Mouse (Mus musculus) forebrain, embryonic 12.5 days (tissue): ENCODE measurements at regions not wholly inside any gene's neighbourhood (a gene's known extent, or its start where the extent isn't known, plus 50 kb on each side); places are given as distances from the start of the nearest gene placed in this dataset.

Experiments
- ATAC-seq: fragments of 200-750 bp; cut with Nextera tagmentation; 2 replicates; pipeline ENCODE4 v1.8.0; 2017; ENCODE audit warnings: moderate TSS enrichment; ENCODE audit not compliant: low FRiP score
- H3K27ac ChIP-seq: fragments of 300-500 bp; sonication (generic); 2 replicates; pipeline ENCODE4 v1.5.1; 2016; ENCODE audit warnings: mild to moderate bottlenecking
- H3K27me3 ChIP-seq: fragments of 300-500 bp; sonication (generic); 2 replicates; pipeline ENCODE4 v1.6.1; 2016; ENCODE audit warnings: mild to moderate bottlenecking
- H3K36me3 ChIP-seq: fragments of 300-500 bp; sonication (generic); replicated peaks from 2 replicates; pipeline ENCODE4 v1.6.1; 2016; ENCODE audit warnings: mild to moderate bottlenecking
- H3K4me1 ChIP-seq: fragments of 300-500 bp; sonication (generic); 2 replicates; pipeline ENCODE4 v1.6.1; 2016
- H3K4me2 ChIP-seq: fragments of 300-500 bp; sonication (generic); 2 replicates; pipeline ENCODE4 v1.6.1; 2016; ENCODE audit warnings: mild to moderate bottlenecking, moderate library complexity
- H3K4me3 ChIP-seq: fragments of 300-500 bp; sonication (generic); replicated peaks from 2 replicates; pipeline ENCODE4 v1.5.1; 2016; ENCODE audit warnings: mild to moderate bottlenecking
- H3K9ac ChIP-seq: fragments of 300-500 bp; sonication (generic); 2 replicates; pipeline ENCODE4 v1.6.1; 2016; ENCODE audit warnings: mild to moderate bottlenecking
- H3K9me3 ChIP-seq: fragments of 300-500 bp; sonication (generic); 2 replicates; pipeline ENCODE4 v1.6.1; 2016
- WGBS: fragments of 180-500 bp; shearing (Covaris S2); methylation state at CpG from one replicate; pipeline ENCODE4 v1.1.7; 2016; 5-methylcytosine and 5-hydroxymethylcytosine counted together

- 4% methylated on average over 2 of the region's 2 CpGs for WGBS
- peaks cover 45% of the 10 kb centered on the region for H3K4me1 ChIP-seq
- peak overlapping the region; percentile 22 for H3K4me2 ChIP-seq
- no peak overlapping the region for H3K4me3 ChIP-seq
- peak overlapping the region; percentile 76 for H3K27ac ChIP-seq
- no peaks in the 10 kb centered on the region for H3K27me3 ChIP-seq
- H3K9ac ChIP-seq, result 0 out of 2 replicates have a peak overlapping the region, but pooled peaks have one; percentile 8
- ATAC-seq, result peak; percentile 90
- 0 out of 2 replicates have a peak, but pooled peaks cover 3% of the 10 kb centered on the region for H3K9me3 ChIP-seq
- H3K36me3 ChIP-seq, result no peaks in the 10 kb centered on the region
These were observed 69.5 kb downstream of the Ephb3 start for GRCm38 (mm10) chr16:21274012-21274528.

GRCm38 (mm10) chr16:21277789-21278342 is 73.3 kb downstream of the Ephb3 start:
- Histone ChIP-seq H3K4me1 (peaks cover 32% of the 10 kb centered on the region), H3K9me3 (0 out of 2 replicates have a peak, but pooled peaks cover 3% of the 10 kb centered on the region), H3K4me3 (no peak overlapping the region), H3K9ac (no peak overlapping the region), H3K36me3 (no peaks in the 10 kb centered on the region), H3K4me2 (no peak overlapping the region), H3K27ac (no peak overlapping the region), H3K27me3 (peaks cover 22% of the 10 kb centered on the region)
- no peak for ATAC-seq
- 80% methylated on average over 11 of the region's 11 CpGs for WGBS

- WGBS, result 97% methylated on average over 7 of the region's 7 CpGs
These were observed 73.8 kb downstream of the Ephb3 start for GRCm38 (mm10) chr16:21278387-21278786.

GRCm38 (mm10) chr16:21280200-21280627 is 75.7 kb downstream of the Ephb3 start:
- H3K4me1 ChIP-seq, result peaks cover 11% of the 10 kb centered on the region
- ATAC-seq, result no peak
- H3K9ac ChIP-seq, result no peak overlapping the region
- no peak overlapping the region for H3K4me3 ChIP-seq
- no peak overlapping the region for H3K4me2 ChIP-seq
- 0 out of 2 replicates have a peak, but pooled peaks cover 3% of the 10 kb centered on the region for H3K9me3 ChIP-seq
- H3K27ac ChIP-seq, result no peak overlapping the region
- H3K27me3 ChIP-seq, result peaks cover 35% of the 10 kb centered on the region
- no peaks in the 10 kb centered on the region for H3K36me3 ChIP-seq
- WGBS, result 85% methylated on average over 4 of the region's 4 CpGs

More at GRCm38 (mm10) chr16:21278387-21278786, 73.8 kb downstream of the Ephb3 start:
- no peak overlapping the region for H3K27ac ChIP-seq
- H3K9me3 ChIP-seq, result 0 out of 2 replicates have a peak, but pooled peaks cover 3% of the 10 kb centered on the region
- no peak overlapping the region for H3K9ac ChIP-seq
- no peak overlapping the region for H3K4me3 ChIP-seq
- H3K27me3 ChIP-seq, result peaks cover 27% of the 10 kb centered on the region
- ATAC-seq, result no peak
- H3K4me2 ChIP-seq, result no peak overlapping the region
- peaks cover 27% of the 10 kb centered on the region for H3K4me1 ChIP-seq
- H3K36me3 ChIP-seq, result no peaks in the 10 kb centered on the region

- Histone ChIP-seq H3K9ac (no peak overlapping the region), H3K36me3 (no peaks in the 10 kb centered on the region), H3K4me3 (no peak overlapping the region), H3K27me3 (peaks cover 35% of the 10 kb centered on the region), H3K4me1 (peaks cover 18% of the 10 kb centered on the region), H3K27ac (no peak overlapping the region), H3K4me2 (no peak overlapping the region), H3K9me3 (no peaks in the 10 kb centered on the region)
- WGBS, result 14% methylated on average over 14 of the region's 20 CpGs
- no peak for ATAC-seq
These were observed 77.6 kb downstream of the Ephb3 start for GRCm38 (mm10) chr16:21281958-21282730.

GRCm38 (mm10) chr16:21286099-21286498 is 81.5 kb downstream of the Ephb3 start:
- Histone ChIP-seq H3K4me1 (peaks cover 18% of the 10 kb centered on the region), H3K27me3 (peaks cover 30% of the 10 kb centered on the region), H3K4me3 (no peak overlapping the region), H3K9me3 (no peaks in the 10 kb centered on the region), H3K27ac (no peak overlapping the region), H3K9ac (no peak overlapping the region), H3K4me2 (no peak overlapping the region), H3K36me3 (no peaks in the 10 kb centered on the region)
- ATAC-seq, result no peak
- 67% methylated on average over 4 of the region's 4 CpGs for WGBS

GRCm38 (mm10) chr16:21289528-21289927 is 85.0 kb downstream of the Ephb3 start:
- no peak overlapping the region for H3K27ac ChIP-seq
- peaks cover 12% of the 10 kb centered on the region; the same call in 1 of the 2 replicates for H3K27me3 ChIP-seq
- 89% methylated on average over 7 of the region's 7 CpGs for WGBS
- H3K9ac ChIP-seq, result no peak overlapping the region
- H3K9me3 ChIP-seq, result no peaks in the 10 kb centered on the region
- H3K4me3 ChIP-seq, result no peak overlapping the region
- H3K4me1 ChIP-seq, result peaks cover 15% of the 10 kb centered on the region
- no peak overlapping the region for H3K4me2 ChIP-seq
- H3K36me3 ChIP-seq, result no peaks in the 10 kb centered on the region
- no peak for ATAC-seq

GRCm38 (mm10) chr16:21293010-21293409 is 88.5 kb downstream of the Ephb3 start:
- Histone ChIP-seq H3K4me3 (no peak overlapping the region), H3K9me3 (no peaks in the 10 kb centered on the region), H3K27ac (no peak overlapping the region), H3K27me3 (peaks cover 12% of the 10 kb centered on the region; the same call in 1 of the 2 replicates), H3K4me1 (peaks cover 25% of the 10 kb centered on the region), H3K4me2 (no peak overlapping the region), H3K9ac (no peak overlapping the region), H3K36me3 (no peaks in the 10 kb centered on the region)
- no peak for ATAC-seq
- WGBS, result 33% methylated on average over 11 of the region's 11 CpGs

GRCm38 (mm10) chr16:21293569-21293968 is 89.0 kb downstream of the Ephb3 start:
- Histone ChIP-seq H3K4me3 (no peak overlapping the region), H3K4me2 (no peak overlapping the region), H3K27ac (0 out of 2 replicates have a peak overlapping the region, but pooled peaks have one; percentile 19), H3K9me3 (no peaks in the 10 kb centered on the region), H3K9ac (no peak overlapping the region), H3K4me1 (peaks cover 25% of the 10 kb centered on the region), H3K27me3 (peaks cover 15% of the 10 kb centered on the region; the same call in 1 of the 2 replicates), H3K36me3 (no peaks in the 10 kb centered on the region)
- no peak for ATAC-seq
- 42% methylated on average over 3 of the region's 3 CpGs for WGBS

- WGBS, result 36% methylated on average over 9 of the region's 9 CpGs
- Histone ChIP-seq H3K36me3 (no peaks in the 10 kb centered on the region), H3K9me3 (no peaks in the 10 kb centered on the region), H3K4me1 (peaks cover 25% of the 10 kb centered on the region), H3K9ac (peak overlapping the region; percentile 25; the same call in 1 of the 2 replicates), H3K4me3 (no peak overlapping the region), H3K27ac (no peak overlapping the region), H3K27me3 (peaks cover 15% of the 10 kb centered on the region; the same call in 1 of the 2 replicates), H3K4me2 (no peak overlapping the region)
- ATAC-seq, result no peak
These were observed 90.3 kb downstream of the Ephb3 start for GRCm38 (mm10) chr16:21294677-21295411.

- 78% methylated on average over 13 of the region's 13 CpGs for WGBS
- ATAC-seq, result no peak
- Histone ChIP-seq H3K9ac (no peak overlapping the region), H3K4me2 (no peak overlapping the region), H3K4me1 (peaks cover 25% of the 10 kb centered on the region), H3K27ac (no peak overlapping the region), H3K9me3 (no peaks in the 10 kb centered on the region), H3K36me3 (no peaks in the 10 kb centered on the region), H3K4me3 (no peak overlapping the region), H3K27me3 (peaks cover 15% of the 10 kb centered on the region; the same call in 1 of the 2 replicates)
These were observed 91.6 kb downstream of the Ephb3 start for GRCm38 (mm10) chr16:21295956-21296733.
